In genomic region chr7:45050945-45051600, GRCm38 (mm10) we compare ENCODE assay signal across 8 mouse cellular contexts. TPM values are rescaled to one million over a fixed set of nuclear protein-coding genes. Genes with fewer than 3 reads are reported as not detected.
DNase-seq lines count a peak whose midpoint lies in the region; ATAC-seq lines count a peak whose summit lies in the region.

No protein-coding gene starts in this region.

- 5% methylated on average over 16 of the region's 16 CpGs for WGBS in intestine, embryonic 14.5 days
- WGBS in midbrain, embryonic 11.5 days: 3% methylated on average over 16 of the region's 16 CpGs
- 5% methylated on average over 16 of the region's 16 CpGs for WGBS in stomach, embryonic 14.5 days

- peak overlapping the region; percentile 98 for H3K4me2 ChIP-seq in intestine, embryonic 14.5 days (ENCODE audit: low read length)
- H3K4me2 ChIP-seq in midbrain, embryonic 11.5 days: peak overlapping the region; percentile 87
- peak overlapping the region; percentile 97 for H3K4me2 ChIP-seq in stomach, embryonic 14.5 days (replicated peaks; ENCODE audit: low read depth, low read length)

- peak; percentile 8; the same call in 1 of the 2 replicates for ATAC-seq in intestine, embryonic 14.5 days (replicated peaks; ENCODE audit: low FRiP score, low TSS enrichment, low read depth)
- peak; percentile 59 for ATAC-seq in midbrain, embryonic 11.5 days (ENCODE audit: low FRiP score)
- peak; percentile 39 for ATAC-seq in stomach, embryonic 14.5 days (ENCODE audit: insufficient number of reproducible peaks, insufficient read depth, low FRiP score, low read depth)

- DNase-seq in urinary bladder, postnatal 36 days (ENCODE audit: low spot score in 2 of 2): peak; percentile 23 to 55
- DNase-seq in urinary bladder, adult 2 months (ENCODE audit: low spot score): no peak
- peak; percentile 96 for DNase-seq in embryo, embryonic 10.5 days (ENCODE audit: low spot score)
- peak; percentile 83 for DNase-seq in gastrocnemius, postnatal 25 days
- DNase-seq in intestine, embryonic 14.5 days (ENCODE audit: low spot score): peak; percentile 79
- DNase-seq in left cerebral cortex, postnatal 36 days (ENCODE audit: low spot score in 2 of 2): peak; percentile 56 to 62
- peak; percentile 96 for DNase-seq in midbrain, embryonic 11.5 days (ENCODE audit: low spot score, missing footprints)

- intact Hi-C loops in left cerebral cortex, postnatal 36 days (cut with DNase I): loop anchor here (5.0 kb wide), 2 partner anchors 34 to 69 kb away; partner anchors contain the start of genes Rras and Scaf1

- no peaks in the 10 kb centered on the region for H3K27me3 ChIP-seq in intestine, embryonic 14.5 days (replicated peaks; ENCODE audit: control insufficient read depth, insufficient read depth, low read length)
- no peaks in the 10 kb centered on the region for H3K27me3 ChIP-seq in midbrain, embryonic 11.5 days (ENCODE audit: control insufficient read depth, insufficient read depth, low read length)
- no peaks in the 10 kb centered on the region for H3K27me3 ChIP-seq in stomach, embryonic 14.5 days (ENCODE audit: control insufficient read depth, insufficient read depth, low read length)

- H3K9me3 ChIP-seq in intestine, embryonic 14.5 days (ENCODE audit: control insufficient read depth, low read length): no peaks in the 10 kb centered on the region
- no peaks in the 10 kb centered on the region for H3K9me3 ChIP-seq in midbrain, embryonic 11.5 days (ENCODE audit: control insufficient read depth, low read length)
- no peaks in the 10 kb centered on the region for H3K9me3 ChIP-seq in stomach, embryonic 14.5 days (ENCODE audit: control insufficient read depth, low read depth, low read length)

- peak overlapping the region; percentile 80 for H3K9ac ChIP-seq in intestine, embryonic 14.5 days (ENCODE audit: low read length)
- H3K9ac ChIP-seq in midbrain, embryonic 11.5 days (ENCODE audit: low read length): peak overlapping the region; percentile 95
- no peak overlapping the region for H3K9ac ChIP-seq in stomach, embryonic 14.5 days (replicated peaks; ENCODE audit: low read depth, low read length)

- H3K4me3 ChIP-seq in intestine, embryonic 14.5 days (ENCODE audit: low read depth, low read length): peak overlapping the region; percentile 78
- peak overlapping the region; percentile 92 for H3K4me3 ChIP-seq in midbrain, embryonic 11.5 days (ENCODE audit: low read depth, low read length)
- peak overlapping the region; percentile 86 for H3K4me3 ChIP-seq in stomach, embryonic 14.5 days (ENCODE audit: low read depth, low read length)

- peaks cover 44% of the 10 kb centered on the region for H3K36me3 ChIP-seq in intestine, embryonic 14.5 days (ENCODE audit: control insufficient read depth, insufficient read depth, low read length)
- peaks cover 40% of the 10 kb centered on the region for H3K36me3 ChIP-seq in midbrain, embryonic 11.5 days (ENCODE audit: control insufficient read depth, insufficient read depth, low read length)
- peaks cover 43% of the 10 kb centered on the region for H3K36me3 ChIP-seq in stomach, embryonic 14.5 days (ENCODE audit: control insufficient read depth, insufficient read depth, low read length)

- H3K27ac ChIP-seq in intestine, embryonic 14.5 days (ENCODE audit: low read depth): peak overlapping the region; percentile 98; the same call in 1 of the 2 replicates
- peak overlapping the region; percentile 99; the same call in 1 of the 2 replicates for H3K27ac ChIP-seq in midbrain, embryonic 11.5 days (ENCODE audit: low read depth, low read length)
- peak overlapping the region; percentile 99; the same call in 1 of the 2 replicates for H3K27ac ChIP-seq in stomach, embryonic 14.5 days (ENCODE audit: low read length)

- peaks cover 10% of the 10 kb centered on the region; the same call in 1 of the 2 replicates for H3K4me1 ChIP-seq in intestine, embryonic 14.5 days (replicated peaks; ENCODE audit: control insufficient read depth, insufficient read depth, low read length)
- peaks cover 17% of the 10 kb centered on the region for H3K4me1 ChIP-seq in midbrain, embryonic 11.5 days (ENCODE audit: control insufficient read depth, insufficient read depth, low read length)
- peaks cover 9% of the 10 kb centered on the region for H3K4me1 ChIP-seq in stomach, embryonic 14.5 days (ENCODE audit: control insufficient read depth, insufficient read depth, low read length)

RNA-seq across cellular contexts. Expression of gene Prr12, which starts 1.6 kb away (rescaled TPM):
- polyA plus RNA-seq in urinary bladder, adult 2 months (2012; rRNA removed): 5.1 and 18.2 TPM in 2 replicates
- 10 to 100 TPM; 14.1 to 16.1 TPM for total RNA-seq in gastrocnemius, postnatal 25 days (2021)
- 14.0 and 15.0 TPM in 2 replicates for polyA plus RNA-seq in intestine, embryonic 14.5 days (2014; fragmentation: Nextera tagmentation; extraction: Ambion mirVana)
- 10 to 100 TPM; 64.9 to 75.3 TPM for total RNA-seq in left cerebral cortex, postnatal 36 days (2021)
- polyA plus RNA-seq in midbrain, embryonic 11.5 days (2014; fragmentation: Nextera tagmentation; extraction: Ambion mirVana): 9.6 and 12.2 TPM in 2 replicates
- 13.7 and 17.8 TPM in 2 replicates for polyA plus RNA-seq in stomach, embryonic 14.5 days (2014; fragmentation: Nextera tagmentation; extraction: Ambion mirVana)

RNA-seq across cellular contexts. Expression of gene Nosip, which starts 11.2 kb away (rescaled TPM):
- 59.9 and 69.6 TPM in 2 replicates for polyA plus RNA-seq in urinary bladder, adult 2 months (2012; rRNA removed)
- total RNA-seq in gastrocnemius, postnatal 25 days (2021): 10 to 100 TPM; 30.8 to 31.6 TPM
- polyA plus RNA-seq in intestine, embryonic 14.5 days (2014; fragmentation: Nextera tagmentation; extraction: Ambion mirVana): 57.2 and 63.0 TPM in 2 replicates
- 10 to 100 TPM; 59.7 to 63.7 TPM for total RNA-seq in left cerebral cortex, postnatal 36 days (2021)
- polyA plus RNA-seq in midbrain, embryonic 11.5 days (2014; fragmentation: Nextera tagmentation; extraction: Ambion mirVana): 53.2 and 56.7 TPM in 2 replicates
- 58.9 and 63.6 TPM in 2 replicates for polyA plus RNA-seq in stomach, embryonic 14.5 days (2014; fragmentation: Nextera tagmentation; extraction: Ambion mirVana)

RNA-seq across cellular contexts. Expression of gene Prrg2, which starts 11.4 kb away (rescaled TPM):
- polyA plus RNA-seq in urinary bladder, adult 2 months (2012; rRNA removed): 37.6 and 46.5 TPM in 2 replicates
- 1 to 10 TPM; 6.9 to 9.1 TPM for total RNA-seq in gastrocnemius, postnatal 25 days (2021)
- 21.8 and 24.0 TPM in 2 replicates for polyA plus RNA-seq in intestine, embryonic 14.5 days (2014; fragmentation: Nextera tagmentation; extraction: Ambion mirVana)
- 1 to 10 TPM; 5.4 to 7.4 TPM for total RNA-seq in left cerebral cortex, postnatal 36 days (2021)
- polyA plus RNA-seq in midbrain, embryonic 11.5 days (2014; fragmentation: Nextera tagmentation; extraction: Ambion mirVana): 12.7 and 13.5 TPM in 2 replicates
- 20.7 and 20.9 TPM in 2 replicates for polyA plus RNA-seq in stomach, embryonic 14.5 days (2014; fragmentation: Nextera tagmentation; extraction: Ambion mirVana)

RNA-seq across cellular contexts. Expression of gene Rras, which starts 33.3 kb away (rescaled TPM):
- polyA plus RNA-seq in urinary bladder, adult 2 months (2012; rRNA removed): 383 and 414 TPM in 2 replicates
- total RNA-seq in gastrocnemius, postnatal 25 days (2021): 10 to 100 TPM; 22.5 to 30.6 TPM
- polyA plus RNA-seq in intestine, embryonic 14.5 days (2014; fragmentation: Nextera tagmentation; extraction: Ambion mirVana): 69.1 and 70.2 TPM in 2 replicates
- 10 to 100 TPM; 12.9 to 13.9 TPM for total RNA-seq in left cerebral cortex, postnatal 36 days (2021)
- 18.6 and 22.2 TPM in 2 replicates for polyA plus RNA-seq in midbrain, embryonic 11.5 days (2014; fragmentation: Nextera tagmentation; extraction: Ambion mirVana)
- polyA plus RNA-seq in stomach, embryonic 14.5 days (2014; fragmentation: Nextera tagmentation; extraction: Ambion mirVana): 71.0 and 75.0 TPM in 2 replicates

RNA-seq across cellular contexts. Expression of gene Scaf1, which starts 34.9 kb away (rescaled TPM):
- 58.4 and 63.5 TPM in 2 replicates for polyA plus RNA-seq in urinary bladder, adult 2 months (2012; rRNA removed)
- 10 to 100 TPM; 35.8 to 38.1 TPM for total RNA-seq in gastrocnemius, postnatal 25 days (2021)
- polyA plus RNA-seq in intestine, embryonic 14.5 days (2014; fragmentation: Nextera tagmentation; extraction: Ambion mirVana): 45.3 and 49.4 TPM in 2 replicates
- total RNA-seq in left cerebral cortex, postnatal 36 days (2021): 100 to 1,000 TPM; 174 to 177 TPM
- polyA plus RNA-seq in midbrain, embryonic 11.5 days (2014; fragmentation: Nextera tagmentation; extraction: Ambion mirVana): 43.6 and 44.4 TPM in 2 replicates
- 48.9 and 49.8 TPM in 2 replicates for polyA plus RNA-seq in stomach, embryonic 14.5 days (2014; fragmentation: Nextera tagmentation; extraction: Ambion mirVana)

Comparison
In these comparisons a context has a peak if more than half of its experiments do, and no peak if none do; other contexts are left out.
1. ATAC-seq: peak in every context shown above with its lines; median percentile 59 in midbrain, embryonic 11.5 days; 39 in stomach, embryonic 14.5 days; 8 in intestine, embryonic 14.5 days.